Comparison of ENCODE assay signal across 8 mouse cellular contexts in the genomic region with DNA sequence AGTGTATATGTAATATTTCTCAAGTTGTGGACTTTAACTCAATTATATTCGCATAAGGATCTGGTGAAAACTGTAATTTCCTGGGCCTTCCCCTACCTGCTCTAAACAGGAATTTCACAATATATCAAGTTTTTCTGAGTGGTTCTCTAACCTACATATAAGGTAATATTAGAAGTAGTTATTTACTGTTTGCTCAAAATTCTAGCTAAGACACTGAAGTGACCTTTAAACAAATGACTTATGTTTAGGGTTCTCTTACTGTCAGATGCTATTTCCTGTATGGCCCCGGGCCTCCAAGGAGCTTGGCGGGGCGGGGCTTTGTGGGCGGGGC. TPM values are rescaled to one million over a fixed set of nuclear protein-coding genes. Genes with fewer than 3 reads are reported as not detected.
DNase-seq lines count a peak whose midpoint lies in the region; ATAC-seq and TF ChIP-seq lines count a peak whose summit lies in the region.

No protein-coding gene starts in this region.

- H3K27me3 ChIP-seq in kidney, embryonic 14.5 days (ENCODE audit: control insufficient read depth, insufficient read depth, low read length): no peaks in the 10 kb centered on the region
- H3K27me3 ChIP-seq in hindbrain, embryonic 14.5 days (ENCODE audit: control insufficient read depth, insufficient read depth, low read length): no peaks in the 10 kb centered on the region
- no peaks in the 10 kb centered on the region for H3K27me3 ChIP-seq in midbrain, embryonic 11.5 days (ENCODE audit: control insufficient read depth, insufficient read depth, low read length)

- H3K36me3 ChIP-seq in kidney, embryonic 14.5 days (ENCODE audit: control insufficient read depth, insufficient read depth, low read length): no peaks in the 10 kb centered on the region
- H3K36me3 ChIP-seq in hindbrain, embryonic 14.5 days (replicated peaks; ENCODE audit: control insufficient read depth, insufficient read depth): no peaks in the 10 kb centered on the region
- no peaks in the 10 kb centered on the region for H3K36me3 ChIP-seq in midbrain, embryonic 11.5 days (ENCODE audit: control insufficient read depth, insufficient read depth, low read length)

- no peak for ATAC-seq in kidney, embryonic 14.5 days (ENCODE audit: low FRiP score, low TSS enrichment)
- no peak for ATAC-seq in hindbrain, embryonic 14.5 days (ENCODE audit: low FRiP score)
- no peak; the same call in 1 of the 2 replicates for ATAC-seq in midbrain, embryonic 11.5 days (ENCODE audit: low FRiP score)

- no peak for DNase-seq in kidney, postnatal 14 days
- no peak for DNase-seq in hindbrain, embryonic 14.5 days (ENCODE audit: low spot score)
- no peak for DNase-seq in midbrain, embryonic 11.5 days (ENCODE audit: low spot score, missing footprints)
- DNase-seq in frontal cortex, postnatal 36 days (ENCODE audit: low spot score in 2 of 2): no peak
- DNase-seq in urinary bladder, postnatal 10 days (ENCODE audit: low spot score): no peak
- no peak for DNase-seq in spleen, postnatal 36 days (ENCODE audit: low spot score in 2 of 2)

- no peak overlapping the region for H3K9ac ChIP-seq in kidney, embryonic 14.5 days (ENCODE audit: low read depth, low read length)
- H3K9ac ChIP-seq in hindbrain, embryonic 14.5 days: no peak overlapping the region
- no peak overlapping the region for H3K9ac ChIP-seq in midbrain, embryonic 11.5 days (ENCODE audit: low read length)

- no peak overlapping the region for H3K4me2 ChIP-seq in kidney, embryonic 14.5 days (replicated peaks; ENCODE audit: low read depth, low read length)
- peak overlapping the region; percentile 83 for H3K4me2 ChIP-seq in hindbrain, embryonic 14.5 days (replicated peaks)
- peak overlapping the region; percentile 81 for H3K4me2 ChIP-seq in midbrain, embryonic 11.5 days

- no peak for TF ChIP-seq POLR2A in cortical plate, adult 2 months (IDR thresholded peaks at IDR 0.05; ENCODE audit: extremely low read depth, insufficient read depth, low read length)

- no peak for TF ChIP-seq CTCF in cortical plate, adult 2 months (IDR thresholded peaks at IDR 0.05; ENCODE audit: extremely low read depth, insufficient read depth, low read length)

- no peaks in the 10 kb centered on the region for H3K4me1 ChIP-seq in kidney, embryonic 14.5 days (ENCODE audit: control insufficient read depth, insufficient read depth, low read length)
- H3K4me1 ChIP-seq in cortical plate, adult 2 months (ENCODE audit: control insufficient read depth, insufficient read depth, low read length): no peaks in the 10 kb centered on the region
- 0 out of 2 replicates have a peak, but pooled peaks cover 9% of the 10 kb centered on the region for H3K4me1 ChIP-seq in hindbrain, embryonic 14.5 days (replicated peaks; ENCODE audit: control insufficient read depth, insufficient read depth, low read length)
- H3K4me1 ChIP-seq in midbrain, embryonic 11.5 days (ENCODE audit: control insufficient read depth, insufficient read depth, low read length): no peaks in the 10 kb centered on the region

- 15% methylated on average over 5 of the region's 5 CpGs for WGBS in kidney, embryonic 14.5 days
- 18% methylated on average over 5 of the region's 5 CpGs for WGBS in hindbrain, embryonic 14.5 days
- WGBS in midbrain, embryonic 11.5 days: 15% methylated on average over 5 of the region's 5 CpGs

- no peaks in the 10 kb centered on the region for H3K9me3 ChIP-seq in kidney, embryonic 14.5 days (ENCODE audit: control insufficient read depth, low read length)
- H3K9me3 ChIP-seq in hindbrain, embryonic 14.5 days (ENCODE audit: control insufficient read depth, low read length): no peaks in the 10 kb centered on the region
- no peaks in the 10 kb centered on the region for H3K9me3 ChIP-seq in midbrain, embryonic 11.5 days (ENCODE audit: control insufficient read depth, low read length)

- H3K27ac ChIP-seq in kidney, embryonic 14.5 days (ENCODE audit: low read depth, low read length): 0 out of 2 replicates have a peak overlapping the region, but pooled peaks have one; percentile 94
- H3K27ac ChIP-seq in cortical plate, adult 2 months (ENCODE audit: insufficient read depth, low read length): no peak overlapping the region
- no peak overlapping the region for H3K27ac ChIP-seq in hindbrain, embryonic 14.5 days
- no peak overlapping the region for H3K27ac ChIP-seq in midbrain, embryonic 11.5 days (ENCODE audit: low read depth, low read length)

- peak overlapping the region; percentile 79 for H3K4me3 ChIP-seq in kidney, embryonic 14.5 days (ENCODE audit: low read length)
- peak overlapping the region; percentile 71; the same call in 1 of the 2 replicates for H3K4me3 ChIP-seq in cortical plate, adult 2 months (ENCODE audit: insufficient read depth, low read length)
- H3K4me3 ChIP-seq in hindbrain, embryonic 14.5 days (replicated peaks; ENCODE audit: low read length): peak overlapping the region; percentile 85
- H3K4me3 ChIP-seq in midbrain, embryonic 11.5 days (ENCODE audit: low read depth, low read length): peak overlapping the region; percentile 87

RNA-seq across cellular contexts. Expression of a gene that starts 14.3 kb away (rescaled TPM):
- 27.8 and 29.8 TPM in 2 replicates for polyA plus RNA-seq in kidney, embryonic 14.5 days (2014; fragmentation: Nextera tagmentation; extraction: Ambion mirVana)
- 35.8 and 37.5 TPM in 2 replicates for polyA plus RNA-seq in cortical plate, adult 2 months (2012; rRNA removed)
- polyA plus RNA-seq in hindbrain, embryonic 14.5 days (2014; fragmentation: Nextera tagmentation; extraction: Ambion mirVana): 28.4 and 31.4 TPM in 2 replicates
- polyA plus RNA-seq in midbrain, embryonic 11.5 days (2014; fragmentation: Nextera tagmentation; extraction: Ambion mirVana): 38.1 and 39.4 TPM in 2 replicates
